Mouse (Mus musculus): ENCODE measurements around the gene Brix1. TPM values are rescaled to one million over a fixed set of nuclear protein-coding genes. Genes with fewer than 3 reads are reported as not detected.

The Brix1 gene
- total RNA-seq, 2 experiments from 2014 or later = 18.7 to 20.7 TPM

GRCm38 (mm10) chr15:10487246-10487645 lies 1.5 kb upstream of the Brix1 start:
- Histone ChIP-seq H3K4me3 (peak overlapping the region; percentile 76; the same call in 1 of the 2 replicates), H3K27ac (no peak overlapping the region)
- no peak for DNase-seq (ENCODE audit: low spot score in 2 of 2)
- TF ChIP-seq CTCF (conservative IDR thresholded peaks at IDR 0.05) = peak; percentile 56

DNA sequence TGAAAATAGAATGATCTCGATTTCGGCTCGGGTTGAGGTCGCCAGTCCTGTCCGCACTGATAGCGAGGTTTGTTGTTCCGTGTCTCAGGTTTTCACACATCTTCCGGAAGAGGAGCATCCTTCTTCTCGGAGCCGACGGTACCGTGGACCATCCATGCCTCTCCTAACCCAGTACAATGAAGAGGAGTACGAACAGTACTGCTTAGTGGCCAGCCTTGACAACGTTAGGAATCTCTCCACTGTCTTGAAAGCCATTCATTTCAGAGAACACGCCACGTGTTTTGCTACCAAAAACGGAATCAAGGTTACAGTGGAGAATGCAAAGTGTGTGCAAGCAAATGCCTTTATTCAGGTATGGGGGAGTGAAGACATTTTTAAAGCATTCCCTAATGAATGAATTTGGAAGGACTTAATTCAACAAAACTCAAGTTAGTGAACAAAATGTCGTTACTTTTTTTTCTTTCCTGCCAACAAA lies 655 bp upstream of the Brix1 start:
- peak in 1 of 2 experiments; percentile 15 for DNase-seq (ENCODE audit: low spot score in 2 of 2)
- TF ChIP-seq CTCF (conservative IDR thresholded peaks at IDR 0.05) = no peak
- peak overlapping the region; percentile 93 for H3K27ac ChIP-seq
- peak overlapping the region; percentile 76 for H3K4me3 ChIP-seq

GRCm38 (mm10) chr15:10470941-10471340 lies 14.8 kb downstream of the Brix1 start:
- no peak for DNase-seq (ENCODE audit: low spot score in 2 of 2)
- no peak for TF ChIP-seq CTCF (conservative IDR thresholded peaks at IDR 0.05)
- Histone ChIP-seq H3K4me3 (peak overlapping the region; percentile 69), H3K27ac (peak overlapping the region; percentile 72; the same call in 1 of the 2 replicates)

- Histone ChIP-seq H3K4me3 (peak within 1 kb of the TSS; percentile 87), H3K27ac (peak within 1 kb of the TSS; percentile 86)
- DNase-seq (ENCODE audit: low spot score in 2 of 2) = peak; percentile 68 to 72
- TF ChIP-seq CTCF (conservative IDR thresholded peaks at IDR 0.05) = no peak
These were observed 15.5 kb downstream of the Brix1 start, which contains the start of gene Dnajc21 for GRCm38 (mm10) chr15:10470151-10470831. Gene Dnajc21, minus strand, starts transcription at chr15:10470516.

- no peak for TF ChIP-seq CTCF (conservative IDR thresholded peaks at IDR 0.05)
- Histone ChIP-seq H3K27ac (peak overlapping the region; percentile 86), H3K4me3 (peak overlapping the region; percentile 87)
- peak in 1 of 2 experiments; percentile 19 for DNase-seq (ENCODE audit: low spot score in 2 of 2)
These were observed 16.1 kb downstream of the Brix1 start for GRCm38 (mm10) chr15:10469641-10470150.

- no peak for DNase-seq (ENCODE audit: low spot score in 2 of 2)
- Histone ChIP-seq H3K27ac (no peak overlapping the region), H3K4me3 (peak overlapping the region; percentile 87; the same call in 1 of the 2 replicates)
- TF ChIP-seq CTCF (conservative IDR thresholded peaks at IDR 0.05) = no peak
These were observed 17.0 kb downstream of the Brix1 start for GRCm38 (mm10) chr15:10468761-10469160.

- Histone ChIP-seq H3K4me3 (no peak overlapping the region), H3K27ac (no peak overlapping the region)
- no peak for TF ChIP-seq CTCF (conservative IDR thresholded peaks at IDR 0.05)
- DNase-seq (ENCODE audit: low spot score in 2 of 2) = no peak
These were observed 21.1 kb downstream of the Brix1 start for GRCm38 (mm10) chr15:10464678-10465077.

DNA sequence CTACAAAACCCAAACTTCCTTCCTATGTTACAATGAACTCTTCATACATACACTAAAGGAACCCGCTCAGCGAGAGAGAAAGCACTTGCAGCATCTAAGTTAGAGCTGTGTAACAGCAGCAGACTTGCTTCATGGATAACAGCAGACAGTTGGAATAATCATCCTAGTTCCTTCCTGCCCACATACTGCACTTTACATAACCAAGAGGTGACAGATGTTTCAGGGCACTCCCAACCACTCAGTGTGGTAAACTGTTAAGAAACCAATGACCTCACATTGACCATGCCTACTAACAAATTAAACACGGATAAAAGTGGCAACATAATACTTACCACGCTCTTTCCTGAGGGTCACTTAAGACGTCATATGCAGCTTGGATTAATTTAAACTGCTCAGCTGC lies 22.2 kb downstream of the Brix1 start:
- DNase-seq (ENCODE audit: low spot score in 2 of 2) = peak in 1 of 2 experiments; percentile 23
- Histone ChIP-seq H3K4me3 (no peak overlapping the region), H3K27ac (peak overlapping the region; percentile 68)
- no peak for TF ChIP-seq CTCF (conservative IDR thresholded peaks at IDR 0.05)

DNA sequence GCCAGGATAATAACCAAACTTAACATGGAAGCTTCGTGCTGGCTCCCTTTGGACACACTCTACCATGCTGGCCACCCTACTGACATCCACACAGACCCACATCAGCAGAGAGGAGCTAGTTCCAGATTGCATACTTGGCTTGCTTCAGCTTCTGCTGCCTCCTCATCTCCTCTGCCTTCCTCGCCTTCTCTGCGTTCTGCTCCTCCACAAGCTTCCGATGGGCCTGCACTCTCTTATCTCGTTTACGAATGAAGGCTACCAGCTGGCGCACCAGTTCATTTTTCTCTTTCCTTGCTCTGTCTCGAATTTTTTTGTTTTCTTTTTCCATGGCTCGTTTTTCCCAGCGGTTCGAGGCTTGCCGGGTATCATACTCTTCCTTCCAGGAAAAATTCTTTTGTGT lies 24.8 kb downstream of the Brix1 start:
- no peak overlapping the region for H3K4me3 ChIP-seq
- TF ChIP-seq CTCF (conservative IDR thresholded peaks at IDR 0.05) = no peak
- peak in 1 of 2 experiments; percentile 29 for DNase-seq (ENCODE audit: low spot score in 2 of 2)
- no peak overlapping the region for H3K27ac ChIP-seq

- no peak for DNase-seq (ENCODE audit: low spot score in 2 of 2)
- no peak for TF ChIP-seq CTCF (conservative IDR thresholded peaks at IDR 0.05)
- H3K4me3 ChIP-seq = no peak overlapping the region
- no peak overlapping the region for H3K27ac ChIP-seq
These were observed 38.6 kb downstream of the Brix1 start for GRCm38 (mm10) chr15:10447102-10447501.

GRCm38 (mm10) chr15:10442275-10442674 lies 43.5 kb downstream of the Brix1 start:
- no peak for DNase-seq (ENCODE audit: low spot score in 2 of 2)
- Histone ChIP-seq H3K4me3 (no peak overlapping the region), H3K27ac (no peak overlapping the region)
- TF ChIP-seq CTCF (conservative IDR thresholded peaks at IDR 0.05) = no peak

- Histone ChIP-seq H3K27ac (no peak overlapping the region), H3K4me3 (no peak overlapping the region)
- no peak for DNase-seq (ENCODE audit: low spot score in 2 of 2)
- TF ChIP-seq CTCF (conservative IDR thresholded peaks at IDR 0.05) = no peak
These were observed 44.3 kb downstream of the Brix1 start for GRCm38 (mm10) chr15:10441493-10441892.

DNA sequence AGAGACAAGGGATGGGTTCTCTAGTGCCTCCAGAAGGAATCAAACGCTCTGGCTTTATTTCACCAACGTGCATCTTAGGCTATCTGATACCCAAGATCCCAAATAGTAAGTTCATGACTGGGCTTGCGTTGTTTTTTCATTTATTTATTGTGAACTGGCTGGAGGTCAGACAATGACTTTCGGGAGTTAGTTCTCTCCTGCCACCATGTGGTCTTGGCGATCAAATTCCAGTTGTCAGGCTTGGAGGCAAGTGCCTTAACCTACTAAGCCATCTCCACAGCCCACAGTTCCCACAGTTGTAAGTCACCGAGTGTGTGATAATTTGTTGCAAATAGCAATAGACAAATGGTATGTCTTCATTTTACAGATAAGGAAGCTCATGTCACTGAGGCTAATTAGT lies 45.8 kb downstream of the Brix1 start:
- no peak overlapping the region for H3K4me3 ChIP-seq
- peak; percentile 53 for TF ChIP-seq CTCF (conservative IDR thresholded peaks at IDR 0.05)
- H3K27ac ChIP-seq = no peak overlapping the region
- DNase-seq (ENCODE audit: low spot score in 2 of 2) = no peak

GRCm38 (mm10) chr15:10436893-10437292 lies 48.9 kb downstream of the Brix1 start:
- no peak overlapping the region for H3K4me3 ChIP-seq
- no peak for TF ChIP-seq CTCF (conservative IDR thresholded peaks at IDR 0.05)
- no peak for DNase-seq (ENCODE audit: low spot score in 2 of 2)
- no peak overlapping the region for H3K27ac ChIP-seq
